Mouse (Mus musculus) E14TG2a.4 (cell line): ENCODE data around the gene 4930578G10Rik.
"Not testable (repeated sequence)": the region's sequence is repeated elsewhere in the genome, so short reads cannot be mapped to it uniquely, and the experiment has no call there.

Source experiments
- CTCF ChIP-seq: conservative IDR thresholded peaks from 2 replicates; pipeline ENCODE4 v1.5.1; 2014; ENCODE audit warnings: low read length
- POU5F1 ChIP-seq: IDR thresholded peaks from 2 replicates; pipeline ENCODE4 v1.6.1; 2014; ENCODE audit warnings: low read length, borderline replicate concordance

DNA sequence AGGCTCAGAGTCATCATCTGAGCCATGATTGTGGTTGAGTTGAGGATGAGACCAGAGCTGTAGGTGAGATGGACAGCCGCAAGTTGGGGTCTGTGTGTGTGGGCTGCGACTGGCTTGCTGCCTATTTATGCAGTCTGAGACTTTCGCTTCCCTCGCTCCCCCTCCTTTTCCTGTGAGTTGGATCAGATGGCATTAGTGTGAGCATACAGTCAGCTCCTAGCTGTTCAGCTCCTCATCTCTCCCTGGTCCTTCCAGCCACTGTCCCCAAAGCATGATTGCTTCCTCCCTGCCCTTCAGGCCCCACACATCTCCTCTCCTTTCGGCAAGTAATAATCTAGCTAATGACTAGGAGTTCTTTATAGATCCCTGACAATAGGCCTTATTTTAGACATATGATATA, 38.5 kb downstream of the 4930578G10Rik start, which contains the start of gene Ccl21a:
- TF ChIP-seq CTCF, POU5F1: not testable (repeated sequence)
